In the genomic region with DNA sequence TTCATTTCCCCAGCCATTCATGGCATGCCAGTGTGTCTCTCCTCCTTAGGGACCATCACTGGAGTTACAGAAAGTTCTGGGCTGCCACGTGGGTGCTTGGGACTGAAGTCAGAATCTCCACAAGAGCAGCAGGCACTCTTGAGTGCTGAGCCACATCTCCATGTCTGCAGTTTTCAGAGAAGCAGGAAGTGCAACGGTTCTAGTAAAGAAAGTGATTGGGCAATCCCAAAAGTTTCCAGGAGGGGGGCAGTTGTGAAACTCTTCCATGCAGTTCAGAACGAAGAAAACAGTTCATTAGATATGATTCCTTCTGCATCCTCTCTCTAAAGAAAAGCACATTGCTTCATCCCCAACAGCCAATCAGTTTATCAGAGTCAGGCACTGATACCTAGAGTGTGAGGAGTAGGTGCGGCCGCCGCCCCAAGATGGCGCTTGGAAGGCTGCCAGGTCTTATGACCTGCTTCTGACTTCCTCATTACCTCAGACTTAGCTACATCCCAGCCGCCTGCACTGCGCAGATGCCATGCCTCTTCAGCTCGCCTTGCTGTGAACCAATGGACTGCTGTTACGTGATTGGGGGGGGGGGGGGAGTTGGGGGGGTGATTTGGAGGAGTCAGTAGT, we compare ENCODE assay signal across 12 mouse cellular contexts. TPM values are rescaled to one million over a fixed set of nuclear protein-coding genes. Genes with fewer than 3 reads are reported as not detected.
DNase-seq lines count a peak whose midpoint lies in the region; ATAC-seq and TF ChIP-seq lines count a peak whose summit lies in the region.
"Had no signal": no experiment of that assay in that cellular context is flagged by ENCODE, and none has a peak within 500 bp of the region (broad histone marks: within the 10 kb centered on the region; RNA-seq: fewer than 3 reads in every experiment).

No protein-coding gene starts in this region.

- no peak for TF ChIP-seq POLR2A in bone marrow macrophage, adult 2 months (IDR thresholded peaks at IDR 0.05; ENCODE audit: borderline replicate concordance, low read depth, low read length)

- WGBS in liver, embryonic 16.5 days (ENCODE audit: insufficient replicate concordance): 65% methylated on average over 11 of the region's 11 CpGs
- WGBS in liver, embryonic 11.5 days: 77% methylated on average over 11 of the region's 11 CpGs

- H3K9me3 ChIP-seq in liver, embryonic 16.5 days (replicated peaks; ENCODE audit: control insufficient read depth, low read length): no peaks in the 10 kb centered on the region
- no peaks in the 10 kb centered on the region for H3K9me3 ChIP-seq in liver, embryonic 11.5 days (ENCODE audit: control insufficient read depth, low read length)
- H3K9me3 ChIP-seq: liver, embryonic 13.5 days; neural tube, embryonic 13.5 days had no signal

- H3K4me2 ChIP-seq in liver, embryonic 16.5 days (ENCODE audit: low read depth, low read length): no peak overlapping the region
- no peak overlapping the region for H3K4me2 ChIP-seq in liver, embryonic 11.5 days
- H3K4me2 ChIP-seq: liver, embryonic 13.5 days; neural tube, embryonic 13.5 days had no signal

- no peaks in the 10 kb centered on the region for H3K36me3 ChIP-seq in liver, embryonic 16.5 days (ENCODE audit: control insufficient read depth, insufficient read depth)
- no peaks in the 10 kb centered on the region for H3K36me3 ChIP-seq in liver, embryonic 11.5 days (ENCODE audit: control insufficient read depth, insufficient read depth, low read length)
- H3K36me3 ChIP-seq: liver, embryonic 13.5 days; neural tube, embryonic 13.5 days had no signal

- ATAC-seq in liver, embryonic 16.5 days (ENCODE audit: low read depth): peak; percentile 21; the same call in 1 of the 2 replicates
- no peak for ATAC-seq in liver, embryonic 11.5 days (replicated peaks; ENCODE audit: low FRiP score)
- ATAC-seq: Patski had no signal

- H3K9ac ChIP-seq in liver, embryonic 16.5 days (ENCODE audit: low read depth, low read length): no peak overlapping the region
- H3K9ac ChIP-seq in liver, embryonic 11.5 days (ENCODE audit: low read depth, low read length): no peak overlapping the region
- H3K9ac ChIP-seq: liver, embryonic 13.5 days; neural tube, embryonic 13.5 days had no signal

- H3K4me1 ChIP-seq in liver, embryonic 16.5 days (ENCODE audit: control insufficient read depth, low read depth, low read length): no peaks in the 10 kb centered on the region
- H3K4me1 ChIP-seq in liver, embryonic 11.5 days (replicated peaks; ENCODE audit: control insufficient read depth, insufficient read depth, low read length): no peaks in the 10 kb centered on the region
- peaks cover 10% of the 10 kb centered on the region for H3K4me1 ChIP-seq in bone marrow macrophage, adult 2 months (ENCODE audit: control insufficient read depth, insufficient read depth, low read length)
- H3K4me1 ChIP-seq: liver, embryonic 13.5 days; neural tube, embryonic 13.5 days had no signal

- TF ChIP-seq CTCF in bone marrow macrophage, adult 2 months (IDR thresholded peaks at IDR 0.05; ENCODE audit: low read depth, low read length): no peak

- no peak for DNase-seq in liver, embryonic 11.5 days (ENCODE audit: low spot score)
- DNase-seq in lung, postnatal 4 days: peak; percentile 77
- DNase-seq in testis, postnatal 10 days (ENCODE audit: low spot score): peak; percentile 61
- DNase-seq in embryo, embryonic 10 days (ENCODE audit: low spot score): no peak
- DNase-seq in adrenal gland, adult 2 months: no peak
- no peak for DNase-seq in layer of hippocampus, postnatal 36 days
- DNase-seq: cerebellum, adult 11-12 months; liver, embryonic 13.5 days had no signal

- H3K27ac ChIP-seq in liver, embryonic 16.5 days (ENCODE audit: low read length): no peak overlapping the region
- no peak overlapping the region for H3K27ac ChIP-seq in liver, embryonic 11.5 days (ENCODE audit: low read depth, low read length)
- peak overlapping the region; percentile 88 for H3K27ac ChIP-seq in bone marrow macrophage, adult 2 months (ENCODE audit: insufficient read depth, low read depth, low read length)
- H3K27ac ChIP-seq: liver, embryonic 13.5 days; neural tube, embryonic 13.5 days had no signal

- H3K4me3 ChIP-seq in liver, embryonic 16.5 days (ENCODE audit: low read depth, low read length): no peak overlapping the region
- no peak overlapping the region for H3K4me3 ChIP-seq in liver, embryonic 11.5 days (ENCODE audit: low read depth, low read length)
- peak overlapping the region; percentile 22; the same call in 1 of the 2 replicates for H3K4me3 ChIP-seq in bone marrow macrophage, adult 2 months (ENCODE audit: insufficient read depth, low read length)
- H3K4me3 ChIP-seq: liver, embryonic 13.5 days; neural tube, embryonic 13.5 days had no signal

- H3K27me3 ChIP-seq in liver, embryonic 16.5 days (ENCODE audit: control insufficient read depth, insufficient read depth, low read depth, low read length): no peaks in the 10 kb centered on the region
- H3K27me3 ChIP-seq in liver, embryonic 11.5 days (replicated peaks; ENCODE audit: control insufficient read depth, insufficient read depth, low read length): no peaks in the 10 kb centered on the region
- H3K27me3 ChIP-seq: liver, embryonic 13.5 days; neural tube, embryonic 13.5 days; Patski had no signal

RNA-seq across cellular contexts. Expression of gene Acta2, which starts 14.8 kb away (rescaled TPM):
- 18.4 and 28.0 TPM in 2 replicates for polyA plus RNA-seq in liver, embryonic 16.5 days (2015; fragmentation: Nextera tagmentation; extraction: Ambion mirVana)
- 44.3 and 68.2 TPM in 2 replicates for polyA plus RNA-seq in liver, embryonic 11.5 days (2014; fragmentation: Nextera tagmentation; extraction: Ambion mirVana)
- 22.4 and 25.9 TPM in 2 replicates for polyA plus RNA-seq in bone marrow macrophage, adult 2 months (2012; ENCODE audit: insufficient read depth, insufficient read length, missing spikeins)
- total RNA-seq in adrenal gland, adult 2 months (2021): 10 to 100 TPM; 41.2 to 96.7 TPM
- 22.7 and 23.2 TPM in 2 replicates for polyA plus RNA-seq in adrenal gland, adult 2 months (2012; rRNA removed)
- 10 to 100 TPM; 13.7 to 16.7 TPM for total RNA-seq in layer of hippocampus, postnatal 36 days (2021)

RNA-seq across cellular contexts. Expression of gene Fas, which starts 20.2 kb away (rescaled TPM):
- polyA plus RNA-seq in liver, embryonic 16.5 days (2015; fragmentation: Nextera tagmentation; extraction: Ambion mirVana): 6.7 and 6.9 TPM in 2 replicates
- 1.2 and 1.6 TPM in 2 replicates for polyA plus RNA-seq in liver, embryonic 11.5 days (2014; fragmentation: Nextera tagmentation; extraction: Ambion mirVana)
- polyA plus RNA-seq in bone marrow macrophage, adult 2 months (2012; ENCODE audit: insufficient read depth, insufficient read length, missing spikeins): 18.6 and 21.7 TPM in 2 replicates
- total RNA-seq in adrenal gland, adult 2 months (2021): 1 to 10 TPM; 8.6 TPM
- polyA plus RNA-seq in adrenal gland, adult 2 months (2012; rRNA removed): 0.19 and 0.42 TPM in 2 replicates
- total RNA-seq in layer of hippocampus, postnatal 36 days (2021): 1 to 10 TPM; 1.6 to 3.5 TPM

Comparison
In these comparisons a context has a peak if more than half of its experiments do, and no peak if none do; other contexts are left out.
1. DNase-seq: peak in lung, postnatal 4 days (2 of 2) and testis, postnatal 10 days (single experiment); none in liver, embryonic 11.5 days (single experiment), embryo, embryonic 10 days (single experiment), adrenal gland, adult 2 months (single experiment) and layer of hippocampus, postnatal 36 days (0 of 2).